Mouse (Mus musculus): ENCODE measurements around the gene Azi2. TPM values are rescaled to one million over a fixed set of nuclear protein-coding genes. Genes with fewer than 3 reads are reported as not detected.

The Azi2 gene
- polyA plus RNA-seq, 1 experiment from 2014 or later = 71.0 TPM

GRCm38 (mm10) chr9:118100484-118100883 is 60.2 kb downstream of the Azi2 start:
- no peaks in the 10 kb centered on the region for H3K4me1 ChIP-seq (ENCODE audit: control insufficient read depth, insufficient read depth, low read length)
- H3K36me3 ChIP-seq (ENCODE audit: control insufficient read depth, insufficient read depth, low read length) = no peaks in the 10 kb centered on the region
- DNase-seq (ENCODE audit: low spot score) = no peak
- no peak overlapping the region for H3K9ac ChIP-seq (ENCODE audit: low read length)
- 97% methylated on average over 2 of the region's 2 CpGs for whole genome bisulfite sequencing
- ATAC-seq (ENCODE audit: insufficient number of reproducible peaks, low FRiP score, low TSS enrichment, low read depth) = no peak
- H3K27ac ChIP-seq (replicated peaks; ENCODE audit: low read depth, low read length) = no peak overlapping the region
- no peak overlapping the region for H3K4me3 ChIP-seq (ENCODE audit: low read depth, low read length)
- H3K27me3 ChIP-seq (ENCODE audit: control insufficient read depth, insufficient read depth, low read length) = no peaks in the 10 kb centered on the region
- no peak overlapping the region for H3K4me2 ChIP-seq (ENCODE audit: low read depth, severe bottlenecking)
- no peaks in the 10 kb centered on the region for H3K9me3 ChIP-seq (ENCODE audit: control insufficient read depth, low read length)

- no peak overlapping the region for H3K4me3 ChIP-seq (ENCODE audit: low read depth, low read length)
- no peak for DNase-seq (ENCODE audit: low spot score)
- no peak overlapping the region for H3K9ac ChIP-seq (ENCODE audit: low read length)
- no peak overlapping the region for H3K27ac ChIP-seq (replicated peaks; ENCODE audit: low read depth, low read length)
- no peaks in the 10 kb centered on the region for H3K4me1 ChIP-seq (ENCODE audit: control insufficient read depth, insufficient read depth, low read length)
- H3K9me3 ChIP-seq (ENCODE audit: control insufficient read depth, low read length) = no peaks in the 10 kb centered on the region
- no peak for ATAC-seq (ENCODE audit: insufficient number of reproducible peaks, low FRiP score, low TSS enrichment, low read depth)
- H3K4me2 ChIP-seq (ENCODE audit: low read depth, severe bottlenecking) = no peak overlapping the region
- no peaks in the 10 kb centered on the region for H3K27me3 ChIP-seq (ENCODE audit: control insufficient read depth, insufficient read depth, low read length)
- no peaks in the 10 kb centered on the region for H3K36me3 ChIP-seq (ENCODE audit: control insufficient read depth, insufficient read depth, low read length)
- 65% methylated on average over 2 of the region's 2 CpGs for WGBS
Measured at GRCm38 (mm10) chr9:118101802-118102201, 61.5 kb downstream of the Azi2 start.

GRCm38 (mm10) chr9:118108527-118109011 is 68.3 kb downstream of the Azi2 start:
- H3K27ac ChIP-seq (replicated peaks; ENCODE audit: low read depth, low read length) = no peak overlapping the region
- no peaks in the 10 kb centered on the region for H3K36me3 ChIP-seq (ENCODE audit: control insufficient read depth, insufficient read depth, low read length)
- no peaks in the 10 kb centered on the region for H3K9me3 ChIP-seq (ENCODE audit: control insufficient read depth, low read length)
- H3K4me1 ChIP-seq (ENCODE audit: control insufficient read depth, insufficient read depth, low read length) = no peaks in the 10 kb centered on the region
- no peak overlapping the region for H3K9ac ChIP-seq (ENCODE audit: low read length)
- no peak overlapping the region for H3K4me3 ChIP-seq (ENCODE audit: low read depth, low read length)
- WGBS = 50% methylated on average over 4 of the region's 4 CpGs
- no peaks in the 10 kb centered on the region for H3K27me3 ChIP-seq (ENCODE audit: control insufficient read depth, insufficient read depth, low read length)
- DNase-seq (ENCODE audit: low spot score) (peak; percentile 9), ATAC-seq (ENCODE audit: insufficient number of reproducible peaks, low FRiP score, low TSS enrichment, low read depth) (no peak)
- H3K4me2 ChIP-seq (ENCODE audit: low read depth, severe bottlenecking) = no peak overlapping the region

- no peak overlapping the region for H3K4me3 ChIP-seq (ENCODE audit: low read depth, low read length)
- H3K4me1 ChIP-seq (ENCODE audit: control insufficient read depth, insufficient read depth, low read length) = no peaks in the 10 kb centered on the region
- H3K27me3 ChIP-seq (ENCODE audit: control insufficient read depth, insufficient read depth, low read length) = no peaks in the 10 kb centered on the region
- DNase-seq (ENCODE audit: low spot score) (no peak), ATAC-seq (ENCODE audit: insufficient number of reproducible peaks, low FRiP score, low TSS enrichment, low read depth) (no peak)
- no peak overlapping the region for H3K4me2 ChIP-seq (ENCODE audit: low read depth, severe bottlenecking)
- no peaks in the 10 kb centered on the region for H3K9me3 ChIP-seq (ENCODE audit: control insufficient read depth, low read length)
- H3K27ac ChIP-seq (replicated peaks; ENCODE audit: low read depth, low read length) = no peak overlapping the region
- H3K36me3 ChIP-seq (ENCODE audit: control insufficient read depth, insufficient read depth, low read length) = no peaks in the 10 kb centered on the region
- 68% methylated on average over 7 of the region's 7 CpGs for WGBS
- no peak overlapping the region for H3K9ac ChIP-seq (ENCODE audit: low read length)
Measured at GRCm38 (mm10) chr9:118109697-118110359, 69.5 kb downstream of the Azi2 start.

- Histone ChIP-seq H3K36me3 (ENCODE audit: control insufficient read depth, insufficient read depth, low read length) (no peaks in the 10 kb centered on the region), H3K9me3 (ENCODE audit: control insufficient read depth, low read length) (no peaks in the 10 kb centered on the region), H3K9ac (ENCODE audit: low read length) (no peak overlapping the region), H3K4me2 (ENCODE audit: low read depth, severe bottlenecking) (no peak overlapping the region), H3K27ac (replicated peaks; ENCODE audit: low read depth, low read length) (no peak overlapping the region), H3K27me3 (ENCODE audit: control insufficient read depth, insufficient read depth, low read length) (no peaks in the 10 kb centered on the region), H3K4me3 (ENCODE audit: low read depth, low read length) (no peak overlapping the region), H3K4me1 (ENCODE audit: control insufficient read depth, insufficient read depth, low read length) (no peaks in the 10 kb centered on the region)
- ATAC-seq (ENCODE audit: insufficient number of reproducible peaks, low FRiP score, low TSS enrichment, low read depth) (no peak), DNase-seq (ENCODE audit: low spot score) (no peak)
- 66% methylated on average over 2 of the region's 2 CpGs for WGBS
Measured at GRCm38 (mm10) chr9:118110360-118110710, 70.0 kb downstream of the Azi2 start.

Small RNA genes lying within 50 kb of the gene (microRNA-seq; reads per million reads assigned to microRNA genes)
- not detected for gene Gm22008

Other genes starting within 250 kb of the Azi2 start
- gene Cmc1, start 109.7 kb downstream of the Azi2 start, polyA plus RNA-seq (2014; fragmentation: Nextera tagmentation; extraction: Ambion mirVana) = 40.5 and 40.6 TPM in 2 replicates

Measured in limb, embryonic 11.5 days (tissue).